Mouse (Mus musculus): Measurements from ENCODE around the gene Gjb4.

Gjb4 gene

GRCm38 (mm10) chr4:127311561-127311960, 42.3 kb downstream of the Gjb4 start:
- no peak for DNase-seq (ENCODE audit: low spot score in 2 of 2)

GRCm38 (mm10) chr4:127306915-127307314, 47.0 kb downstream of the Gjb4 start:
- DNase-seq (ENCODE audit: low spot score in 2 of 2), result no peak

- no peak for DNase-seq (ENCODE audit: low spot score in 2 of 2)
These were observed 50.1 kb downstream of the Gjb4 start for GRCm38 (mm10) chr4:127303796-127304195.

Data from natural killer cell, adult 2 months (primary cell).